Mouse (Mus musculus): ENCODE results near the gene Habp4.

Gene Habp4

DNA sequence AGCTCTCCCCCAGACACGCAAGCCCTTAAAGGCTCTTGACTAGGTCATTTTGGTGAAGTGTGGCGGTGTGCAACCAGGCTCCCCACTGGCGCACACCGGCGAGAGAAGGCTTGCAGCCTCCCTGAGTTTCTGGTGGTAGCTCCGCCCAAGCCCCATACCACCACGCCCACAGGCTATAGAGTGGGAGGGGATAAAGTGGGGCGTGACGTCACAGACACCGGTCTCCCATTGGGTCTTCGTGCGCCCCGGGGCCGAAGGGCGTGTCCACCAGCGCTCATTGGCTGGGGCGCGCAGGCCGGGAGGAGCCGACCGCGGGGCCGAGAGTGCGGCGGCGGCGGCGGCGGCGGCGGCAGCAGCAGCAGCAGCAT, at the start of gene Habp4:
Gene Habp4 (plus strand): TSS at position 277 of the 368 bp plus-strand sequence.
- peak; percentile 99 for DNase-seq

- DNase-seq = no peak
Observed at GRCm38 (mm10) chr13:64117442-64117841, 44.2 kb upstream of the Habp4 start.

DNA sequence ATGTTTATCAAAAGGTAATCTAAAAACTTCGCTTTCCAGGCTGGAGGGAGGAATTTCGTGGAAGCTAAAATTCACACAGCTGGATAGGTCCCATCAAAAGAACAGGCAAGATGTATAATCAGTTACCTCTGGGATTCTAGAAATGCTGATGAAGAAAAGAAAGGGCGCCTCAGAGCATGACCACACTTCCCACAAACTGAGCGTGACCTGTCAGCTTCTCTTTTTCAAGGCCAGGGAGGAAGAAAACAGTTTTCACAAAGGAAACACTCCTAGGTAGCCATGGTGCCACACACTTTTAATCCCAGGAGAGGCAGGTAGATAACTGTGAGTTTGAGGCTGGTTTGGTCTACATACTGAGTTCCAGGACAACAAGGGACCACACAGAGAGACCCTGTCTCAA, 40.9 kb upstream of the Habp4 start:
- no peak for DNase-seq

DNA sequence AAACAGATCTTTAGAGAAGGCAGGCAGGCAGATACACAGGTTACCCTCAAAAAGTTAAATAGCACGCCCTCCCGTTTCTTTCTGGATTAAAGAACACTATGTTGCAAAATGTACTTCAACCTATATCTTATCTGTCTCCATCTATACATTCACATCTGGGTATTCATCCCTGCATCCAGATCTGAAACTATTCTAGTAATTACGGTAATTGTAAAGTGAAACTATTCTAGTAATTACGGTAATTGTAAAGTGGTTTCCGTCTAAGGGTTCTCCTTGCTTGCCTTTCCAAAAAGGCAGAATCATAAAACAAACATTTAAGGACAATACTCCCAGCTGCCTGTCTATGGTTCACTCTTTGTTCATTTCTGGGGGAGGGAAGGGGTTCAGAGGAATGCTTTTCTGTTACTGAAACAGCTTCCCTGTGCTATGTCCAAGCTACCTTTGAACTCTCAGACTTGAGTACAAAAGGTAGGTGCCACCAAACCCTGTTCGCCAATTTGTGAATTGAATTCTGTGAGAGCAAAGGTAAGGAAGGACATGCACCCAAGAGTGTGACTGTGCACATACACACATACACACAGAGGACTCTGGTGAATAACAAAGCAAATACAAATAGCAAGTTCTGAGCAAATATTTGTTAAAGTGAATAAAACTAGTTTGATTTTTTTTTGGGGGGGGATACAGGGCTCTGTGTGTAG, 38.0 kb upstream of the Habp4 start:
- no peak for DNase-seq

GRCm38 (mm10) chr13:64124886-64125285, 36.7 kb upstream of the Habp4 start:
- no peak for DNase-seq

DNA sequence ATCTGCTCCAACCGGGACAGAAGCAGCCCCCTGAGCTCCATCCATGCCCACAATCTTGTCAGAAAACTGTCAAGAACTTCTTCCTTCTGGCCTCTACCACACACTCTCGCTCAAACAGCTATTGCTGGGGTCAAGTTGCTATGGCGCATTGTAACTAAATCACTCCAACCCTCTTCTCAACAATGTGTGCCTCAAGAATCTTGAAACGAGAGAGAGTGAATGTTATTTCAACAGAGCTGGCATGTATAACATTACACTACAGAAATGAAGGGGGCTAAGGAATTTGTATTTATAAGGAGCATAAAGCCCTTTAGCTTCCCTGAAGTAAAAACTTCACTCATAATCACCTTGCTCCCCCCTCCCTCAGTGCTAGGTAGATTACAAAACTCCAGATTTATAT, 35.3 kb upstream of the Habp4 start:
- DNase-seq = no peak

- DNase-seq = peak; percentile 86
Observed at GRCm38 (mm10) chr13:64128858-64129615, 32.6 kb upstream of the Habp4 start, which contains the start of gene Slc35d2. Slc35d2 (minus strand) TSS chr13:64129368.

DNA sequence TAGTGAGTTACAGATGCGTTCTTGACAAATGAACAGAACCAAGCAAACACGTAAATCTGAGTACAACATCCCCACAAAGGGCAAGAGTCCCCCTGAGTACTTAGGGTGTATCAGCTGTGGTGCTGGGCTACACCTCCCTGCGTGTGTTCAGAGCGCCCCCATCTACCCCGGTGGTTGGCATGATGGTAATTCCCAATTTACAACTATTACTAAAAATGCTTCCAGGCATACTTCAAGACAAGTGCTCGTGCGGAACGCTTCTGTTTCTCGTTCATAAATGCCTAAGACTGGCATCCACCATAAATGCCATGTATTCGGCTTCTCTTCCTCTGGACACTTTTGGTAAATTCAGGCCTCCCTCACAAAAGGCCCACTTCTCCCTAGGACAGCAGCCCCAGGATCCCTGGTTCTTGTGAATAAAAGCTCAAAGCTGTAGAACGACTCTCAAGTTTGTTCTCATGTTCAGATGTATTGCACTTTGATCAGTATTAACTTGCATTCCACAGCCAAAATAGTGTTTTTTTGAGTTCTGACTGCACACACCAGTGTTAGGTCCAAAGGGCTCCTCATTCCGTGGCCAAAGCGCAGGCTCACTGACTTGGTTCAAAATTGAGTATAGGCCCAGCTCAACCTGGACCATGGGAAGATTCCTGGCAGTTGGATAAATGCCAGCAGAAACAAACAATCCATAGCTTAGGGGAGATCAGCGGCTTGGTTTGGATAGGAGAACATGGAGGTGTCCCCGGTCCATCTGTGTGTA, 31.8 kb upstream of the Habp4 start:
- peak; percentile 71 for DNase-seq

- DNase-seq = no peak
Observed at GRCm38 (mm10) chr13:64150121-64150520, 11.5 kb upstream of the Habp4 start.

DNA sequence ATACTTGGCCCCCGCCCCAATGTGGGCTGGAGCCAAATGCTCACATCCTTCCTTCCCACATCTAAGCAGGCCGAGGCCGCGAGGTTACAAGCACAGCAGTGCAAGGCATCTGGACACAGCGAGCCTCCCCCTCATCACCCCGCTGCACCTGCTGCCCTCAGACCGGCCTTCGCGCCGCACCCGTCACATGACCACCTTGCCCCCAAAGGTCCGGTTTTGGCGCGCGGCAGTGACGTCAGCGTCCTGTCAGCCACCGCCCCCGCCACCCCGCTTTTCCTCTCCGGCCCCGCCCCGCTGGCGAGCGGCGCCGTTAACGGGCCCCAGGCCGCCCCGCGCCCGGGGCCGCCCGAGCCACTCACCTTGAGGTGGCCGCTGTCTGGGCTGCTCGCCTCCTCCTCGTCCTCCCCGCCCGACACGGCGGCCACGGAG, 9.4 kb upstream of the Habp4 start:
- peak; percentile 93 for DNase-seq

GRCm38 (mm10) chr13:64152671-64153082, 8.9 kb upstream of the Habp4 start:
- DNase-seq = no peak

- DNase-seq = peak; percentile 99
Observed at GRCm38 (mm10) chr13:64153083-64153682, 8.4 kb upstream of the Habp4 start, which contains the start of gene Zfp367. Zfp367 (minus strand) TSS chr13:64153202.

DNA sequence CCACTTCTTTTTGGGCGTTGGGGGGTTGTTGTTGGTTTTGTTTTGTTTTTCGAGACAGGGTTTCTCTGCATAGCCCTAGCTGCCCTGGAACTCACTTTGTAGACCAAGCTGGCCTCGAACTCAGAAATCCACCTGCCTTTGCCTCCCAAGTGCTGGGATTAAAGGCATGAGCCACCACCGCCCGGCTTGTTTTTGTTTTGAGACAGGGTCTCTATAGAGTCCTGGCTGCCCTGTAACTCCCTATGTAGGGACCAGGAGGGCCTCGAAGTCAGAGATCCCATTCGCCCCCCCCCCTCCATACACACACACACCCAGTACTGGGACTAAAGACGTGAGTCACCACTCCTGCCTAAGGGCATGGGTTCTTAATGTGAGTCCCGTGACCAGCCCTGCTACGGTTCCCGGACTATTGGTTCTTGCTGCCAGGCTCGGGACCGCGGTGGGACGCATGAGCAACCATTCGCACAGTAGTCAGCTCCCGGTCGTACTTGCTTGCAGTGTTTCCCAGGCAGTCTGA, 7.8 kb upstream of the Habp4 start:
- peak; percentile 83 for DNase-seq

- no peak for DNase-seq
Observed at GRCm38 (mm10) chr13:64154651-64155050, 7.0 kb upstream of the Habp4 start.

DNA sequence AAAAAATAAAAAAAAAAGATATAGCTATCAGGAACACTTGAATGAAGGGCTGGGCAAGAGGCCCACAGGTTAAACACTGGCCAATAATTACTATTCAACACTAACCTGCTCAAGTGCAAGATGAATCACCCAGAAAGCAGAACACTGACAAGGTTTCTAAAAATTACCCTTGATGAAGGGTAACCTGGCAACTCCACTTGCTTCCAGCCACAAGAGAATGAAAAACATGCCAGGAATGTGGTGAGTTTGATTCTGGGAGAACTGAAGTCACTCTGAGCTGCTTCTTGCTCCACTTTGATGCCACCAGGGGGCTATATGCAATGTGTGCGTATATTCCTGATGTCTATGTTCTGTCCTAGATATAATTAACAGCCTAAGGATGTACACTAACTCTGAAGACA, 6.5 kb upstream of the Habp4 start:
- peak; percentile 45 for DNase-seq

DNA sequence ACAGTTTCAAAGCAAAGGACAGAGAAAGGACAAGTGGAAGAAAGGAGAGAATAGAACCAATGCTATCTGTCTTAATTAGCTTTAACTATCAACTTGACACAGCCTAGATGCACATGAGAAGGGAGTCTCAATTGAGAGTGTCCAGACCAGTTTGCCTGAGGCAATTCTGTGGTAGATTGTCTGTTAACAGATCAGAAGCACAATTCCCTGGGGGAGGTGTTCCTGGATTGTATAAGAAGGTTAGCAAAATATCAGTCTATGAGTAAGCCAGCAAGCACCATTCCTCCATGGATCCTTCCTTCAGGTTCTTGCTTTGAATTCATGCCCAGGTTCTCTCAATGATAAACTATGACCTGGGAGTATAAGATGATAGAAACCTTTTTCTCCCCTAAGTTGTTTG, 4.7 kb upstream of the Habp4 start:
- no peak for DNase-seq

GRCm38 (mm10) chr13:64161916-64162611, 440 bp downstream of the Habp4 start:
- no peak for DNase-seq

DNA sequence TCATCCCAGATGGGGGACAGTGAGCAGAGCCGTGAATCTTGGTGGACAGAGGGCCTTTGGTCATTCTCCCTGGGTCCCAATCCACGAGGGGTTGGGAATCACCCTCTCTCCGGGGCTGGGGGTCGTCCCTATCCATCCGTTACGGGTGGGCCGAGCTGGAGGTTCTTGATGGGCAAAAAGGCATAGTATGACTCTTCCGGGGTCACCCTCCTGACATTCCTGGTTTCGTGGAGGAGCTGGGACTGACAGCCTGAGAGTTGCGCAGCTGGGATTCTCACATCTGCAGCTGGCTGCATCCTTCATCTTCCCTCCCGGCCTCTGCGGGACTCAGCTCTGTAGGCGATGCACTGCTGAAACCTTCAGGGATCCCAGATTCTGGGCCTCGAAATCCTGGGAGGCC, 1.0 kb downstream of the Habp4 start:
- peak; percentile 28 for DNase-seq

- DNase-seq = no peak
Observed at GRCm38 (mm10) chr13:64163147-64163715, 1.6 kb downstream of the Habp4 start.

- peak; percentile 18 for DNase-seq
Observed at GRCm38 (mm10) chr13:64169746-64170145, 8.1 kb downstream of the Habp4 start.

DNA sequence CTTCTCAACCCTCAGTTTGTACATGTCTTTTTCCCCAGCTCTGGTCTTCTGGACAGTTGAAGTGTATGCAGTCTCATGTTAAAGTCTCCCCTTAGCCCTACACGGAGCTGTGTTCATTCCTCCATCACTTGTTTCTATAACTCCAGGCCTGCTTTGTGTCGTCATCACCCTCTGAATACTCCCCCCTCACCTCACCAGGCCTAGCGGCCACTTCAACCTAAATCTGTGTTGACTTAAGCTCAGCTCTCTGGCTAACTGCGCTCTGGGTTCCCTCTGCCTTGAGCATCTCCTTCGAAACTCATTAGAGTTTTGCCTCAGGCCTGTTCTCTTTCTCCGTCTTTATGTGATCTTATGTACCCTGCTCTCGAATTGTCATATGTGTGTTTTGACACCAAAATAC, 16.4 kb downstream of the Habp4 start:
- DNase-seq = no peak

Data from kidney, postnatal 10 days (tissue).